Mouse (Mus musculus) lung, adult 2 months (tissue): ENCODE data around the gene Gm17545. TPM values are rescaled to one million over a fixed set of nuclear protein-coding genes. Genes with fewer than 3 reads are reported as not detected.

Experiments used
- DNase-seq: peaks from one replicate; pipeline ENCODE4 v3.0.0; 2022
- H3K4me1 ChIP-seq: fragments of 200-500 bp; 2 replicates; pipeline ENCODE4 v1.6.1; 2011; ENCODE audit warnings: low read length; ENCODE audit not compliant: control insufficient read depth, insufficient read depth
- H3K4me3 ChIP-seq: fragments of 200-500 bp; replicated peaks from 2 replicates; pipeline ENCODE3; 2011; ENCODE audit warnings: low read depth, mild to moderate bottlenecking, control low read depth, low read length; ENCODE audit errors: extremely low read depth
- CTCF ChIP-seq: fragments of 200-500 bp; IDR thresholded peaks from 2 replicates; pipeline ENCODE4 v1.5.1; 2011; ENCODE audit warnings: mild to moderate bottlenecking, low read length, control low read depth; ENCODE audit not compliant: insufficient read depth
- POLR2A ChIP-seq: fragments of 200-500 bp; IDR thresholded peaks from 2 replicates; pipeline ENCODE4 v1.6.1; 2011; ENCODE audit warnings: low read depth, mild to moderate bottlenecking, control low read depth, low read length, borderline replicate concordance; ENCODE audit errors: extremely low read depth
- WGBS: fragments of 180-500 bp; shearing (Covaris S2); methylation state at CpG from one replicate; pipeline ENCODE4 v1.1.7; 2018; 5-methylcytosine and 5-hydroxymethylcytosine counted together
- polyA plus RNA-seq: library from polyadenylated mRNA; depleted of rRNA; stranded (reverse); fragments of >200 nt; gene quantifications from 2 replicates; pipeline ENCODE4 v1.2.3, GENCODE M21; 2012; rRNA removed

The Gm17545 gene
- polyA plus RNA-seq, 1 experiment, result not detected

GRCm38 (mm10) chr9:22484562-22485308 is 30.6 kb downstream of the Gm17545 start:
- TF ChIP-seq CTCF (no peak), POLR2A (no peak)
- 68% methylated on average over 12 of the region's 12 CpGs for WGBS
- no peak overlapping the region for H3K4me3 ChIP-seq
- H3K4me1 ChIP-seq, result no peaks in the 10 kb centered on the region
- DNase-seq, result no peak

GRCm38 (mm10) chr9:22486211-22486610 is 32.1 kb downstream of the Gm17545 start:
- TF ChIP-seq POLR2A (no peak), CTCF (no peak)
- Histone ChIP-seq H3K4me1 (no peaks in the 10 kb centered on the region), H3K4me3 (no peak overlapping the region)
- 85% methylated on average over 7 of the region's 7 CpGs for WGBS
- DNase-seq, result no peak

GRCm38 (mm10) chr9:22488963-22489362 is 34.9 kb downstream of the Gm17545 start:
- TF ChIP-seq CTCF, result no peak
- no peak for TF ChIP-seq POLR2A
- DNase-seq, result no peak
- Histone ChIP-seq H3K4me3 (no peak overlapping the region), H3K4me1 (no peaks in the 10 kb centered on the region)
- 61% methylated on average over 9 of the region's 9 CpGs for WGBS

- Histone ChIP-seq H3K4me3 (no peak overlapping the region), H3K4me1 (no peaks in the 10 kb centered on the region)
- WGBS, result 87% methylated on average over 9 of the region's 9 CpGs
- TF ChIP-seq POLR2A, result no peak
- peak; percentile 34; the same call in 1 of the 2 replicates for TF ChIP-seq CTCF
- no peak for DNase-seq
These were observed 40.2 kb downstream of the Gm17545 start for GRCm38 (mm10) chr9:22494203-22494807.

GRCm38 (mm10) chr9:22495133-22495532 is 41.0 kb downstream of the Gm17545 start:
- no peaks in the 10 kb centered on the region for H3K4me1 ChIP-seq
- WGBS, result 84% methylated on average over 2 of the region's 2 CpGs
- TF ChIP-seq CTCF (0 out of 2 replicates have a peak, but pooled peaks have one; percentile 14), POLR2A (no peak)
- no peak for DNase-seq
- H3K4me3 ChIP-seq, result no peak overlapping the region

- Histone ChIP-seq H3K4me1 (no peaks in the 10 kb centered on the region), H3K4me3 (no peak overlapping the region)
- DNase-seq, result no peak
- 63% methylated on average over 6 of the region's 6 CpGs for WGBS
- TF ChIP-seq CTCF (no peak), POLR2A (no peak)
These were observed 43.1 kb downstream of the Gm17545 start for GRCm38 (mm10) chr9:22497021-22497767.

- Histone ChIP-seq H3K4me1 (no peaks in the 10 kb centered on the region), H3K4me3 (no peak overlapping the region)
- TF ChIP-seq CTCF (no peak), POLR2A (no peak)
- no peak for DNase-seq
- 69% methylated on average over 2 of the region's 2 CpGs for WGBS
These were observed 48.9 kb downstream of the Gm17545 start for GRCm38 (mm10) chr9:22502972-22503371.

- 94% methylated on average over 5 of the region's 5 CpGs for WGBS
- TF ChIP-seq POLR2A, result no peak
- no peak for TF ChIP-seq CTCF
- Histone ChIP-seq H3K4me3 (no peak overlapping the region), H3K4me1 (no peaks in the 10 kb centered on the region)
- DNase-seq, result no peak
These were observed 49.5 kb downstream of the Gm17545 start for GRCm38 (mm10) chr9:22503581-22503980.

GRCm38 (mm10) chr9:22505574-22505973 is 51.5 kb downstream of the Gm17545 start:
- no peak for DNase-seq
- WGBS, result 90% methylated on average over 2 of the region's 2 CpGs
- Histone ChIP-seq H3K4me1 (no peaks in the 10 kb centered on the region), H3K4me3 (no peak overlapping the region)
- TF ChIP-seq CTCF (no peak), POLR2A (no peak)

Other genes with a start within 250 kb of the Gm17545 start
- 18.2 and 20.3 TPM in 2 replicates for gene Zfp809, start 228.6 kb upstream of the Gm17545 start, polyA plus RNA-seq
- 0.09 and 0.18 TPM in 2 replicates for gene Zfp599, start 194.4 kb upstream of the Gm17545 start, polyA plus RNA-seq
- gene Zfp810, start 146.6 kb upstream of the Gm17545 start, polyA plus RNA-seq, result 7.1 and 9.8 TPM in 2 replicates
- gene Anln, start 65.1 kb upstream of the Gm17545 start, polyA plus RNA-seq, result 1.4 and 1.8 TPM in 2 replicates
- gene 9530077C05Rik, start 42.8 kb upstream of the Gm17545 start, polyA plus RNA-seq, result 0.75 and 1.2 TPM in 2 replicates
- gene Rp9, start 15.5 kb downstream of the Gm17545 start, polyA plus RNA-seq, result 56.2 and 113 TPM in 2 replicates
- gene Bbs9, start 21.4 kb downstream of the Gm17545 start, polyA plus RNA-seq, result 13.1 and 15.3 TPM in 2 replicates